Mouse (Mus musculus): ENCODE results near the gene Ccdc80. TPM values are rescaled to one million over a fixed set of nuclear protein-coding genes. Genes with fewer than 3 reads are reported as not detected.

Ccdc80 gene
- 191 and 413 TPM in 2 replicates for polyA plus RNA-seq (2012; rRNA removed; ENCODE audit: low replicate concordance)

GRCm38 (mm10) chr16:45093137-45093731 is at the start of gene Ccdc80:
TSS of gene Ccdc80 (plus strand) at chr16:45093402.

GRCm38 (mm10) chr16:45158522-45159388 is 65.6 kb downstream of the Ccdc80 start, which contains the start of the genes Slc35a5 and Atg3:
TSS of gene Slc35a5 (minus strand) at chr16:45158706.
TSS of gene Atg3 (plus strand) at chr16:45158785.

Other genes starting within 250 kb of the Ccdc80 start
- not detected in 2 replicates for gene Cd200r2, start 226.3 kb upstream of the Ccdc80 start, polyA plus RNA-seq (2012; rRNA removed; ENCODE audit: low replicate concordance)
- gene Cd200r3, start 149.7 kb upstream of the Ccdc80 start, polyA plus RNA-seq (2012; rRNA removed; ENCODE audit: low replicate concordance), result 0.19 and 0.24 TPM in 2 replicates
- gene Slc35a5, start 65.3 kb downstream of the Ccdc80 start, polyA plus RNA-seq (2012; rRNA removed; ENCODE audit: low replicate concordance), result 16.2 and 21.2 TPM in 2 replicates
- gene Atg3, start 65.4 kb downstream of the Ccdc80 start, polyA plus RNA-seq (2012; rRNA removed; ENCODE audit: low replicate concordance), result 15.9 and 22.3 TPM in 2 replicates
- 0.36 and 0.62 TPM in 2 replicates for gene Btla, start 130.9 kb downstream of the Ccdc80 start, polyA plus RNA-seq (2012; rRNA removed; ENCODE audit: low replicate concordance)